Mouse (Mus musculus): ENCODE measurements around the gene Upk2. TPM values are rescaled to one million over a fixed set of nuclear protein-coding genes. Genes with fewer than 3 reads are reported as not detected.

Gene Upk2
- polyA plus RNA-seq, 1 experiment = 9.0 TPM

DNA sequence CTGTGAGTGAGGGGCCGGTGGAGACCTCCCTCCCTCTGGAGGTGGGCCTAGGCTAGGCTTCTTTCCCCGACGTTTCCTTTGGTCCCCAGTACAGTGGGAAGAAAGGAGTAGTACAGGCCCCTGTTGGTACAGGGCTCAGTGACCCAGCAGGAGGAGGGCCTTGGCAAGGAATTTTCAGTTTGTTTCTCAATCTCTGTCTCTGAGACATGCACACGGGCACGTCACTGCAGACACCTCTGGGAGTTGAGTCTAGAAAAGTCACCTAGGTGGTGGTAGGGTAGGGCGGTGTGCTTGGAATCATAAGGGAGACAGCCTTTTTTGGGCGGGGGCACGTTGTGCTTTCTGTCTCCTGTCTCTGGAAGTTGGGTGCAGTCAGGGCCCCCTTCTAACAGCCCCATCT is 33.6 kb upstream of the Upk2 start:
- H3K27ac ChIP-seq (ENCODE audit: insufficient read depth, low read depth, low read length) = peak overlapping the region; percentile 92
- DNase-seq = peak; percentile 73
- H3K27me3 ChIP-seq (replicated peaks; ENCODE audit: control insufficient read depth, insufficient read depth, low read length) = no peaks in the 10 kb centered on the region
- TF ChIP-seq POLR2A (IDR thresholded peaks at IDR 0.05; ENCODE audit: low read depth, low read length) (no peak), CTCF (conservative IDR thresholded peaks at IDR 0.05; ENCODE audit: insufficient read depth, insufficient read length, low read depth, low read length) (no peak)
- 15% methylated on average over 8 of the region's 8 CpGs for WGBS
- no peak overlapping the region for H3K4me3 ChIP-seq (ENCODE audit: insufficient read depth, low read depth, low read length)
- H3K36me3 ChIP-seq (ENCODE audit: control insufficient read depth, insufficient read depth, low read length) = no peaks in the 10 kb centered on the region
- H3K4me1 ChIP-seq (ENCODE audit: control insufficient read depth, insufficient read depth, low read length) = peaks cover 77% of the 10 kb centered on the region

- Histone ChIP-seq H3K4me3 (ENCODE audit: insufficient read depth, low read depth, low read length) (peak overlapping the region; percentile 52; the same call in 1 of the 2 replicates), H3K27me3 (replicated peaks; ENCODE audit: control insufficient read depth, insufficient read depth, low read length) (no peaks in the 10 kb centered on the region), H3K27ac (ENCODE audit: insufficient read depth, low read depth, low read length) (peak overlapping the region; percentile 92), H3K4me1 (ENCODE audit: control insufficient read depth, insufficient read depth, low read length) (peaks cover 67% of the 10 kb centered on the region), H3K36me3 (ENCODE audit: control insufficient read depth, insufficient read depth, low read length) (no peaks in the 10 kb centered on the region)
- peak; percentile 95 for DNase-seq
- WGBS = 5% methylated on average over 7 of the region's 7 CpGs
- TF ChIP-seq POLR2A (IDR thresholded peaks at IDR 0.05; ENCODE audit: low read depth, low read length) (no peak), CTCF (conservative IDR thresholded peaks at IDR 0.05; ENCODE audit: insufficient read depth, insufficient read length, low read depth, low read length) (no peak)
These were observed 32.7 kb upstream of the Upk2 start for GRCm38 (mm10) chr9:44487441-44487840.

- peak; percentile 87 for DNase-seq
- H3K27me3 ChIP-seq (replicated peaks; ENCODE audit: control insufficient read depth, insufficient read depth, low read length) = no peaks in the 10 kb centered on the region
- H3K4me1 ChIP-seq (ENCODE audit: control insufficient read depth, insufficient read depth, low read length) = peaks cover 62% of the 10 kb centered on the region
- H3K36me3 ChIP-seq (ENCODE audit: control insufficient read depth, insufficient read depth, low read length) = no peaks in the 10 kb centered on the region
- no peak for TF ChIP-seq CTCF (conservative IDR thresholded peaks at IDR 0.05; ENCODE audit: insufficient read depth, insufficient read length, low read depth, low read length)
- no peak for TF ChIP-seq POLR2A (IDR thresholded peaks at IDR 0.05; ENCODE audit: low read depth, low read length)
- peak overlapping the region; percentile 92 for H3K27ac ChIP-seq (ENCODE audit: insufficient read depth, low read depth, low read length)
- 4% methylated on average over 15 of the region's 15 CpGs for WGBS
- H3K4me3 ChIP-seq (ENCODE audit: insufficient read depth, low read depth, low read length) = peak overlapping the region; percentile 52
These were observed 32.1 kb upstream of the Upk2 start for GRCm38 (mm10) chr9:44486741-44487421.

- Histone ChIP-seq H3K4me1 (ENCODE audit: control insufficient read depth, insufficient read depth, low read length) (peaks cover 57% of the 10 kb centered on the region), H3K27ac (ENCODE audit: insufficient read depth, low read depth, low read length) (peak overlapping the region; percentile 92)
These were observed 31.6 kb upstream of the Upk2 start for GRCm38 (mm10) chr9:44486335-44486734.

GRCm38 (mm10) chr9:44485516-44486161 is 30.9 kb upstream of the Upk2 start:
- no peak for TF ChIP-seq POLR2A (IDR thresholded peaks at IDR 0.05; ENCODE audit: low read depth, low read length)
- TF ChIP-seq CTCF (conservative IDR thresholded peaks at IDR 0.05; ENCODE audit: insufficient read depth, insufficient read length, low read depth, low read length) = no peak
- Histone ChIP-seq H3K4me3 (ENCODE audit: insufficient read depth, low read depth, low read length) (peak overlapping the region; percentile 72), H3K27me3 (replicated peaks; ENCODE audit: control insufficient read depth, insufficient read depth, low read length) (no peaks in the 10 kb centered on the region), H3K36me3 (ENCODE audit: control insufficient read depth, insufficient read depth, low read length) (no peaks in the 10 kb centered on the region), H3K4me1 (ENCODE audit: control insufficient read depth, insufficient read depth, low read length) (peaks cover 51% of the 10 kb centered on the region), H3K27ac (ENCODE audit: insufficient read depth, low read depth, low read length) (peak overlapping the region; percentile 77)
- peak; percentile 73 for DNase-seq
- WGBS = 13% methylated on average over 14 of the region's 14 CpGs

More at GRCm38 (mm10) chr9:44486335-44486734, 31.6 kb upstream of the Upk2 start:
- H3K4me3 ChIP-seq (ENCODE audit: insufficient read depth, low read depth, low read length) = peak overlapping the region; percentile 72
- TF ChIP-seq POLR2A (IDR thresholded peaks at IDR 0.05; ENCODE audit: low read depth, low read length) (no peak), CTCF (conservative IDR thresholded peaks at IDR 0.05; ENCODE audit: insufficient read depth, insufficient read length, low read depth, low read length) (no peak)
- H3K36me3 ChIP-seq (ENCODE audit: control insufficient read depth, insufficient read depth, low read length) = no peaks in the 10 kb centered on the region
- DNase-seq = peak; percentile 88
- WGBS = 12% methylated on average over 3 of the region's 3 CpGs
- no peaks in the 10 kb centered on the region for H3K27me3 ChIP-seq (replicated peaks; ENCODE audit: control insufficient read depth, insufficient read depth, low read length)

GRCm38 (mm10) chr9:44485105-44485515 is 30.3 kb upstream of the Upk2 start:
- peaks cover 46% of the 10 kb centered on the region for H3K4me1 ChIP-seq (ENCODE audit: control insufficient read depth, insufficient read depth, low read length)
- no peaks in the 10 kb centered on the region for H3K36me3 ChIP-seq (ENCODE audit: control insufficient read depth, insufficient read depth, low read length)
- peak overlapping the region; percentile 77 for H3K27ac ChIP-seq (ENCODE audit: insufficient read depth, low read depth, low read length)
- WGBS = 16% methylated on average over 6 of the region's 6 CpGs
- peak; percentile 74 for DNase-seq
- H3K4me3 ChIP-seq (ENCODE audit: insufficient read depth, low read depth, low read length) = peak overlapping the region; percentile 72
- no peaks in the 10 kb centered on the region for H3K27me3 ChIP-seq (replicated peaks; ENCODE audit: control insufficient read depth, insufficient read depth, low read length)
- TF ChIP-seq POLR2A (IDR thresholded peaks at IDR 0.05; ENCODE audit: low read depth, low read length) (no peak), CTCF (conservative IDR thresholded peaks at IDR 0.05; ENCODE audit: insufficient read depth, insufficient read length, low read depth, low read length) (no peak)
